Mouse (Mus musculus) MEL (cell line): ENCODE data around the gene Card14. TPM values are rescaled to one million over a fixed set of nuclear protein-coding genes. Genes with fewer than 3 reads are reported as not detected.

ENCODE experiments used
- DNase-seq: peaks from one replicate; pipeline ENCODE4 v3.0.0; 2011; ENCODE audit warnings: low read depth, low spot score
- H3K27ac ChIP-seq: 2 replicates; pipeline ENCODE4 v1.5.1; 2012; ENCODE audit warnings: low read depth, mild to moderate bottlenecking, control low read depth, low read length, moderate library complexity; ENCODE audit not compliant: control insufficient read depth
- H3K27me3 ChIP-seq, 2 experiments: fragments of 150-350 bp in 1 of 2; sonication (generic) in 1 of 2; 2 replicates each; pipeline ENCODE4 v1.6.1; 2012; ENCODE audit warnings: low read length in 2 of 2, mild to moderate bottlenecking in 2 of 2, improper control_type of control experiment in 1 of 2, moderate library complexity in 1 of 2; ENCODE audit not compliant: insufficient read depth in 2 of 2, control insufficient read depth in 1 of 2
- H3K36me3 ChIP-seq, 2 experiments: 2 replicates each; pipeline ENCODE4 v1.6.1; 2012 to 2014; ENCODE audit warnings: low read length in 2 of 2, improper control_type of control experiment in 1 of 2, inconsistent platforms in 1 of 2, mild to moderate bottlenecking in 1 of 2; ENCODE audit not compliant: insufficient read depth in 2 of 2, control insufficient read depth in 1 of 2
- H3K4me1 ChIP-seq, 2 experiments: fragments of 150-350 bp in 1 of 2; sonication (generic) in 1 of 2; 2 replicates each; pipeline ENCODE4 v1.6.1; 2012; ENCODE audit warnings: low read length in 2 of 2, improper control_type of control experiment in 1 of 2, mild to moderate bottlenecking in 1 of 2; ENCODE audit not compliant: insufficient read depth in 2 of 2, control insufficient read depth in 1 of 2
- H3K4me3 ChIP-seq, 2 experiments: fragments of 150-350 bp in 1 of 2; sonication (generic) in 1 of 2; 2 replicates each; pipeline ENCODE4 v1.5.1; 2012; ENCODE audit warnings: low read depth in 2 of 2, low read length in 2 of 2, mild to moderate bottlenecking in 2 of 2, moderate library complexity in 2 of 2, control low read depth in 1 of 2, improper control_type of control experiment in 1 of 2; ENCODE audit not compliant: control insufficient read depth in 1 of 2, insufficient read depth in 1 of 2
- H3K79me2 ChIP-seq: 2 replicates; pipeline ENCODE4 v1.6.1; 2012; ENCODE audit warnings: mild to moderate bottlenecking, low read length, moderate library complexity; ENCODE audit not compliant: control insufficient read depth, poor library complexity, insufficient read depth
- H3K9ac ChIP-seq: 2 replicates; pipeline ENCODE4 v1.6.1; 2012; ENCODE audit warnings: low read depth, mild to moderate bottlenecking, control low read depth, low read length, moderate library complexity; ENCODE audit not compliant: control insufficient read depth, poor library complexity, severe bottlenecking
- H3K9me3 ChIP-seq: fragments of 150-350 bp; sonication (generic); replicated peaks from 2 replicates; pipeline ENCODE4 v1.6.1; 2012; ENCODE audit warnings: mild to moderate bottlenecking, low read length, improper control_type of control experiment, moderate library complexity; ENCODE audit not compliant: insufficient read depth
- BHLHE40 ChIP-seq: IDR thresholded peaks from 2 replicates; pipeline ENCODE4 v1.6.1; 2012; ENCODE audit warnings: low read depth, mild to moderate bottlenecking, inconsistent platforms, low read length, improper control_type of control experiment, borderline replicate concordance
- E2F4 ChIP-seq: IDR thresholded peaks from 2 replicates; pipeline ENCODE4 v1.6.1; 2011; ENCODE audit warnings: low read depth, low read length, improper control_type of control experiment, borderline replicate concordance
- ELF1 ChIP-seq: IDR thresholded peaks from 2 replicates; pipeline ENCODE4 v1.6.1; 2014; ENCODE audit warnings: low read depth, mild to moderate bottlenecking, inconsistent platforms, low read length, improper control_type of control experiment, moderate library complexity
- ETS1 ChIP-seq: IDR thresholded peaks from 2 replicates; pipeline ENCODE4 v1.6.1; 2012; ENCODE audit warnings: low read depth, mild to moderate bottlenecking, inconsistent platforms, low read length, improper control_type of control experiment, moderate library complexity
- HCFC1 ChIP-seq: IDR thresholded peaks from 2 replicates; pipeline ENCODE4 v1.6.1; 2012; ENCODE audit warnings: low read depth, mild to moderate bottlenecking, inconsistent platforms, low read length, improper control_type of control experiment, moderate library complexity
- JUND ChIP-seq: IDR thresholded peaks from 2 replicates; pipeline ENCODE4 v1.6.1; 2011; ENCODE audit warnings: low read depth, mild to moderate bottlenecking, improper control_type of control experiment, low read length
- MAFK ChIP-seq: IDR thresholded peaks from 2 replicates; pipeline ENCODE4 v1.6.1; 2011; ENCODE audit warnings: low read depth, mild to moderate bottlenecking, low read length, improper control_type of control experiment, borderline replicate concordance
- MAX ChIP-seq: IDR thresholded peaks from 2 replicates; pipeline ENCODE4 v1.6.1; 2011; ENCODE audit warnings: low read length, improper control_type of control experiment
- MAZ ChIP-seq: IDR thresholded peaks from 2 replicates; pipeline ENCODE4 v1.6.1; 2012; ENCODE audit warnings: low read depth, mild to moderate bottlenecking, inconsistent platforms, low read length, improper control_type of control experiment
- MEF2A ChIP-seq: IDR thresholded peaks from 2 replicates; pipeline ENCODE4 v1.6.1; 2014; ENCODE audit warnings: low read depth, mild to moderate bottlenecking, inconsistent platforms, low read length, improper control_type of control experiment; ENCODE audit not compliant: poor library complexity, insufficient replicate concordance, severe bottlenecking; ENCODE audit errors: extremely low read depth
- MYB ChIP-seq: IDR thresholded peaks from 2 replicates; pipeline ENCODE4 v1.6.1; 2011; ENCODE audit warnings: mild to moderate bottlenecking, low read depth, low read length, improper control_type of control experiment
- MYC ChIP-seq: IDR thresholded peaks from 2 replicates; pipeline ENCODE4 v1.6.1; 2011; ENCODE audit warnings: low read depth, mild to moderate bottlenecking, low read length, improper control_type of control experiment, moderate library complexity
- NELFE ChIP-seq: IDR thresholded peaks from 2 replicates; pipeline ENCODE4 v1.6.1; 2011; ENCODE audit warnings: low read depth, low read length, improper control_type of control experiment
- POLR2A ChIP-seq, 2 experiments: IDR thresholded peaks; 2 replicates each; pipeline ENCODE4 v1.6.1; 2011 to 2012; ENCODE audit warnings: low read length in 2 of 2, mild to moderate bottlenecking in 2 of 2, control low read depth in 1 of 2, improper control_type of control experiment in 1 of 2, low read depth in 1 of 2, moderate library complexity in 1 of 2; ENCODE audit not compliant: control insufficient read depth in 1 of 2, insufficient read depth in 1 of 2, poor library complexity in 1 of 2
- RCOR1 ChIP-seq: IDR thresholded peaks from 2 replicates; pipeline ENCODE4 v1.6.1; 2012; ENCODE audit warnings: low read depth, mild to moderate bottlenecking, inconsistent platforms, low read length, improper control_type of control experiment
- SIN3A ChIP-seq: IDR thresholded peaks from 2 replicates; pipeline ENCODE4 v1.6.1; 2012; ENCODE audit warnings: low read length, improper control_type of control experiment, inconsistent platforms
- TAL1 ChIP-seq: IDR thresholded peaks from 2 replicates; pipeline ENCODE4 v1.6.1; 2012; ENCODE audit warnings: mild to moderate bottlenecking, inconsistent platforms, low read length, moderate library complexity, mixed read lengths
- USF1 ChIP-seq: IDR thresholded peaks from 2 replicates; pipeline ENCODE4 v1.6.1; 2014; ENCODE audit warnings: low read depth, mild to moderate bottlenecking, inconsistent platforms, low read length, improper control_type of control experiment, moderate library complexity
- USF2 ChIP-seq, 2 experiments: IDR thresholded peaks; 2 replicates each; pipeline ENCODE4 v1.6.1; 2011 to 2012; ENCODE audit warnings: improper control_type of control experiment in 2 of 2, low read length in 2 of 2, borderline replicate concordance in 1 of 2, inconsistent platforms in 1 of 2, low read depth in 1 of 2, mild to moderate bottlenecking in 1 of 2; ENCODE audit not compliant: insufficient read depth in 1 of 2
- ZNF384 ChIP-seq: IDR thresholded peaks from 2 replicates; pipeline ENCODE4 v1.6.1; 2012; ENCODE audit warnings: low read depth, mild to moderate bottlenecking, inconsistent platforms, low read length, improper control_type of control experiment
- polyA plus RNA-seq, 2 experiments: library from polyadenylated mRNA; stranded (reverse) in 1 of 2; unstranded in 1 of 2; fragments of >175 nt in 1 of 2; fragments of >200 nt in 1 of 2; gene quantifications; 2 replicates each; pipeline versions ENCODE4 v1.2.1 to v1.2.4; 2012; ENCODE audit warnings: low replicate concordance in 2 of 2, low read depth in 1 of 2; ENCODE audit not compliant: insufficient read length in 2 of 2, insufficient read depth in 1 of 2, missing spikeins in 1 of 2
- total RNA-seq: library from RNA; depleted of rRNA; stranded (reverse); fragments of 300-350 nt; gene quantifications from 2 replicates; pipeline ENCODE4 v1.2.3, GENCODE M21; 2012

Card14 gene
- total and polyA plus RNA-seq, 3 experiments: not detected

DNA sequence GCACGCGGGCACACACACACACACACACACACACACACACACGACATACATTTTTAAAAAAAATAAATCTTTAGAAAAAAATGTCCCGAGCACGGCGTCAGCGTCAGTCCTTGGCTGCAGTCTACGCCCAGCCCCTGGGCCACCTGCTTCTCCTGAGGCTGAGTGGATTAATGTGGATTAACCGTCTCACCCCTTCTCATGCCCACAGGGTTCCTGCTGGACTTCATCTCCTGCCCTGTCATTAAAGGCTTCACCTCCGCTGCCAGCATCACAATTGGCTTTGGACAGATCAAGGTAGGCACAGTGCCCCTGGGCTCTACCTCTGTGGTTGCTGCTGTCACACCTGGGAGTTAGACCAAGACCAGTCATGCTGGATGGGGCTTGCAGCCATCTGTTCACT is 51.5 kb downstream of the Card14 start:
- Histone ChIP-seq H3K9me3 (no peaks in the 10 kb centered on the region), H3K27me3 (0 out of 4 replicates have a peak, but pooled peaks cover 0 to 2% of the 10 kb centered on the region in 2 experiments), H3K79me2 (no peaks in the 10 kb centered on the region), H3K9ac (no peak overlapping the region), H3K36me3 (peaks cover 0 to 5% of the 10 kb centered on the region in 2 experiments; a peak in 2 of 4 replicates), H3K4me3 (no peak overlapping the region), H3K4me1 (peaks cover 2 to 11% of the 10 kb centered on the region in 2 experiments), H3K27ac (no peak overlapping the region)
- no peak for DNase-seq
- TF ChIP-seq MYC (no peak), JUND (no peak), SIN3A (no peak), USF1 (no peak), ZNF384 (no peak), MAZ (no peak), USF2 (IDR thresholded peaks at IDR 0.05; ENCODE audit: borderline replicate concordance in 1 of 2, insufficient read depth in 1 of 2, low read depth in 1 of 2, low read length in 2 of 2) (no peak)

GRCm38 (mm10) chr11:119362769-119363533 is 55.4 kb downstream of the Card14 start:
- TF ChIP-seq MYB (no peak), BHLHE40 (no peak), MAFK (no peak), POLR2A (IDR thresholded peaks at IDR 0.05; ENCODE audit: control insufficient read depth in 1 of 2, insufficient read depth in 1 of 2, low read depth in 1 of 2, low read length in 2 of 2, poor library complexity in 1 of 2) (no peak), ELF1 (no peak), NELFE (no peak), MEF2A (no peak), SIN3A (no peak), ETS1 (no peak), TAL1 (no peak), HCFC1 (no peak), E2F4 (no peak), RCOR1 (no peak), JUND (no peak), USF2 (IDR thresholded peaks at IDR 0.05; ENCODE audit: borderline replicate concordance in 1 of 2, insufficient read depth in 1 of 2, low read depth in 1 of 2, low read length in 2 of 2) (no peak), MAX (no peak)
- no peak for DNase-seq
- Histone ChIP-seq H3K27me3 (peaks cover 0 to 5% of the 10 kb centered on the region in 2 experiments; a peak in 1 of 4 replicates), H3K27ac (no peak overlapping the region), H3K4me1 (no peaks in the 10 kb centered on the region; a peak in 1 of 4 replicates), H3K4me3 (peak overlapping the region in 1 of 2 experiments; percentile 37; a peak in 2 of 4 replicates), H3K9ac (peak overlapping the region; percentile 20; the same call in 1 of the 2 replicates), H3K9me3 (no peaks in the 10 kb centered on the region), H3K36me3 (no peaks in the 10 kb centered on the region), H3K79me2 (no peaks in the 10 kb centered on the region)
